Mouse (Mus musculus): ENCODE results near the gene Oaz3. TPM values are rescaled to one million over a fixed set of nuclear protein-coding genes. Genes with fewer than 3 reads are reported as not detected.

Oaz3 gene
- total and polyA plus RNA-seq, 3 experiments = 0.89 to 0.91 TPM; not detected in 1

DNA sequence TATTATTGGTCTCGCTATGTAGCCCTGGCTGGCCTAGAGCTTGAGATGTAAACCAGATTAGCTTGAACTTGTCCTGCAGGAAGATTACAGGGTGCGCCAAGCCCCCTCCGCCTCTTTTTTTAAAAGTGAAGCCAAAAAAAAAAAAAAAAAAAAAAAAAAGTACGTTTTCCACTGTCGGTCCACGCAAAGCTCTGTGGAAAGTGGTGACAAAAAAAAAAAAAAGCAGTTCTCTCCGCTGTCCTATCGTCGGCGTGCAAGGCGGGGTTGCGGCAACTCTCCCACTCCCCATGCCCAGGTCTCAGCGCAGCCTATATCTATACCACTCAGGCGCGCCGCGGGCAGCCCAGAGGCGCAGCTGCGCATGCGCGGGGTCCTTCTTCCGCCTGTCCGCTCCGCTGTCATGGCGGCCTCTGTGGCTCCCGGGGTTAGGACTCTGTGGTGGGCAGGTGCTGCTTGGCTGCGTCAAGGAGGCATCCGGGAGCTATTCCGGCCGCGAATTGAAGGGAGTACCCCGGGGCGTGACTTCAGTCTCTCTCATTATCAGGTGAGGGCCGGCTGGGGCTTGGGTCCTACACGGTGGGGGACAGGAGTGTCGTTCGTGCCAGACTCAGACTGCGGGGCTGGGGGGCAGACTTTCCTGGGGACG lies 641 bp downstream of the Oaz3 start, which contains the start of gene Mrpl9 (continued):
- peak; percentile 58; the same call in 1 of the 2 replicates for TF ChIP-seq KAT2A (conservative IDR thresholded peaks at IDR 0.05; ENCODE audit: low read depth, low read length)
- TF ChIP-seq ELF1 (IDR thresholded peaks at IDR 0.05; ENCODE audit: low read depth, low read length) = peak; percentile 87

GRCm38 (mm10) chr3:94441182-94441581 lies 2.5 kb downstream of the Oaz3 start:
- DNase-seq (ENCODE audit: low read depth, low spot score) = peak; percentile 73
- TF ChIP-seq SMC3 (IDR thresholded peaks at IDR 0.05; ENCODE audit: low read depth, low read length) (peak; percentile 65), RCOR1 (IDR thresholded peaks at IDR 0.05; ENCODE audit: low read depth, low read length) (no peak), MYB (IDR thresholded peaks at IDR 0.05; ENCODE audit: low read depth, low read length) (no peak), GABPA (IDR thresholded peaks at IDR 0.05; ENCODE audit: low read depth, low read length) (no peak), RAD21 (IDR thresholded peaks at IDR 0.05; ENCODE audit: low read depth, low read length) (peak; percentile 58), BHLHE40 (IDR thresholded peaks at IDR 0.05; ENCODE audit: borderline replicate concordance, low read depth, low read length) (no peak), UBTF (IDR thresholded peaks at IDR 0.05; ENCODE audit: borderline replicate concordance, insufficient read depth, low read depth, low read length) (no peak), ETS1 (IDR thresholded peaks at IDR 0.05; ENCODE audit: low read depth, low read length) (no peak), KAT2A (conservative IDR thresholded peaks at IDR 0.05; ENCODE audit: low read depth, low read length) (no peak), POLR2AphosphoS5 (IDR thresholded peaks at IDR 0.05; ENCODE audit: borderline replicate concordance, low read depth, low read length) (no peak), ZMIZ1 (IDR thresholded peaks at IDR 0.05; ENCODE audit: low read depth, low read length) (no peak), POLR2AphosphoS2 (IDR thresholded peaks at IDR 0.05; ENCODE audit: low read length) (no peak), GATA1 (IDR thresholded peaks at IDR 0.05; ENCODE audit: low read depth, low read length) (no peak), MEF2A (IDR thresholded peaks at IDR 0.05; ENCODE audit: extremely low read depth, insufficient replicate concordance, low read depth, low read length, poor library complexity, severe bottlenecking) (no peak), TCF12 (IDR thresholded peaks at IDR 0.05; ENCODE audit: low read depth, low read length) (no peak), MAX (IDR thresholded peaks at IDR 0.05; ENCODE audit: low read length) (no peak), E2F4 (IDR thresholded peaks at IDR 0.05; ENCODE audit: borderline replicate concordance, low read depth, low read length) (no peak), CTCF (IDR thresholded peaks at IDR 0.05 in 2 of 3, conservative IDR thresholded peaks at IDR 0.05 in 1 of 3; ENCODE audit: control insufficient read depth in 1 of 3, insufficient read depth in 1 of 3, low read depth in 2 of 3, low read length in 3 of 3, poor library complexity in 1 of 3, severe bottlenecking in 1 of 3) (peak in 2 of 3 experiments; percentile 63 to 65; a peak in 4 of 6 replicates), USF2 (IDR thresholded peaks at IDR 0.05; ENCODE audit: borderline replicate concordance in 1 of 2, insufficient read depth in 1 of 2, low read depth in 1 of 2, low read length in 2 of 2) (no peak), CHD1 (IDR thresholded peaks at IDR 0.05; ENCODE audit: low read depth, low read length) (no peak), ZKSCAN1 (IDR thresholded peaks at IDR 0.05; ENCODE audit: low read depth, low read length) (no peak), HCFC1 (IDR thresholded peaks at IDR 0.05; ENCODE audit: low read depth, low read length) (no peak), NRF1 (IDR thresholded peaks at IDR 0.05; ENCODE audit: insufficient read depth, low read depth, low read length, poor library complexity, severe bottlenecking) (no peak), SIN3A (IDR thresholded peaks at IDR 0.05; ENCODE audit: low read length) (no peak), ZNF384 (IDR thresholded peaks at IDR 0.05; ENCODE audit: low read depth, low read length) (no peak), ZC3H11A (IDR thresholded peaks at IDR 0.05; ENCODE audit: low read depth, low read length) (peak; percentile 33), MAZ (IDR thresholded peaks at IDR 0.05; ENCODE audit: low read depth, low read length) (no peak), MYC (IDR thresholded peaks at IDR 0.05; ENCODE audit: low read depth, low read length) (no peak), NELFE (IDR thresholded peaks at IDR 0.05; ENCODE audit: low read depth, low read length) (no peak), TBP (IDR thresholded peaks at IDR 0.05; ENCODE audit: low read depth, low read length) (no peak), USF1 (IDR thresholded peaks at IDR 0.05; ENCODE audit: low read depth, low read length) (no peak), MAFK (IDR thresholded peaks at IDR 0.05; ENCODE audit: borderline replicate concordance, low read depth, low read length) (no peak), TAL1 (IDR thresholded peaks at IDR 0.05; ENCODE audit: low read length) (no peak)
- no peaks in the 10 kb centered on the region for H3K9me3 ChIP-seq (replicated peaks; ENCODE audit: insufficient read depth, low read length)

More at GRCm38 (mm10) chr3:94441182-94441581, 2.5 kb downstream of the Oaz3 start:
- H3K79me2 ChIP-seq (ENCODE audit: control insufficient read depth, insufficient read depth, low read length, poor library complexity) = peaks cover 13% of the 10 kb centered on the region
- H3K4me1 ChIP-seq (ENCODE audit: control insufficient read depth in 1 of 2, insufficient read depth in 2 of 2, low read length in 2 of 2) = peaks cover 0 to 8% of the 10 kb centered on the region in 2 experiments; a peak in 2 of 4 replicates
- H3K27ac ChIP-seq (ENCODE audit: control insufficient read depth, low read depth, low read length) = no peak overlapping the region
- H3K27me3 ChIP-seq (ENCODE audit: control insufficient read depth in 1 of 2, insufficient read depth in 2 of 2, low read length in 2 of 2) = peaks cover 4 to 14% of the 10 kb centered on the region in 2 experiments
- H3K4me3 ChIP-seq (ENCODE audit: control insufficient read depth in 1 of 2, insufficient read depth in 1 of 2, low read depth in 2 of 2, low read length in 2 of 2) = no peak overlapping the region
- H3K9ac ChIP-seq (ENCODE audit: control insufficient read depth, low read depth, low read length, poor library complexity, severe bottlenecking) = no peak overlapping the region
- H3K36me3 ChIP-seq (ENCODE audit: control insufficient read depth in 1 of 2, insufficient read depth in 2 of 2, low read length in 2 of 2) = peaks cover 2 to 11% of the 10 kb centered on the region in 2 experiments; a peak in 3 of 4 replicates

Data from MEL (cell line).